Mouse (Mus musculus): Measurements from ENCODE around the gene Ankrd23. TPM values are rescaled to one million over a fixed set of nuclear protein-coding genes. Genes with fewer than 3 reads are reported as not detected.

Gene Ankrd23
- polyA plus RNA-seq, 1 experiment from 2014 or later: 19.0 TPM

Small RNA genes lying within 50 kb of the gene (microRNA-seq; reads per million reads assigned to microRNA genes)
- gene Gm47280: not detected

Other genes with a start within 250 kb of the Ankrd23 start
- gene Arid5a, start 229.2 kb downstream of the Ankrd23 start, polyA plus RNA-seq (2015; fragmentation: Nextera tagmentation; extraction: Ambion mirVana): 2.3 and 2.4 TPM in 2 replicates
- gene Kansl3, start 167.7 kb downstream of the Ankrd23 start, polyA plus RNA-seq (2015; fragmentation: Nextera tagmentation; extraction: Ambion mirVana): 40.6 and 41.9 TPM in 2 replicates
- gene Fer1l5, start 164.6 kb downstream of the Ankrd23 start, polyA plus RNA-seq (2015; fragmentation: Nextera tagmentation; extraction: Ambion mirVana): 1.9 and 2.5 TPM in 2 replicates
- gene Lman2l, start 91.6 kb downstream of the Ankrd23 start, polyA plus RNA-seq (2015; fragmentation: Nextera tagmentation; extraction: Ambion mirVana): 66.8 and 72.1 TPM in 2 replicates
- 8.8 and 10.0 TPM in 2 replicates for gene Cnnm4, start 65.3 kb downstream of the Ankrd23 start, polyA plus RNA-seq (2015; fragmentation: Nextera tagmentation; extraction: Ambion mirVana)
- gene Cnnm3, start 25.0 kb downstream of the Ankrd23 start, polyA plus RNA-seq (2015; fragmentation: Nextera tagmentation; extraction: Ambion mirVana): 4.2 and 4.8 TPM in 2 replicates
- gene Gm42417, start 2.5 kb upstream of the Ankrd23 start, polyA plus RNA-seq (2015; fragmentation: Nextera tagmentation; extraction: Ambion mirVana): not detected in 2 replicates
- gene Ankrd39, start 10.6 kb upstream of the Ankrd23 start, polyA plus RNA-seq (2015; fragmentation: Nextera tagmentation; extraction: Ambion mirVana): 22.1 and 22.3 TPM in 2 replicates
- gene Sema4c, start 21.5 kb upstream of the Ankrd23 start, polyA plus RNA-seq (2015; fragmentation: Nextera tagmentation; extraction: Ambion mirVana): 33.4 and 35.4 TPM in 2 replicates
- gene Fam178b, start 146.3 kb upstream of the Ankrd23 start, polyA plus RNA-seq (2015; fragmentation: Nextera tagmentation; extraction: Ambion mirVana): not detected in 2 replicates
- gene Cox5b, start 154.6 kb upstream of the Ankrd23 start, polyA plus RNA-seq (2015; fragmentation: Nextera tagmentation; extraction: Ambion mirVana): 576 and 579 TPM in 2 replicates
- gene 4933424G06Rik, start 173.3 kb upstream of the Ankrd23 start, polyA plus RNA-seq (2015; fragmentation: Nextera tagmentation; extraction: Ambion mirVana): 0.24 and 0.36 TPM in 2 replicates
- 97.5 and 102 TPM in 2 replicates for gene Actr1b, start 177.5 kb upstream of the Ankrd23 start, polyA plus RNA-seq (2015; fragmentation: Nextera tagmentation; extraction: Ambion mirVana)
- gene Zap70, start 224.9 kb upstream of the Ankrd23 start, polyA plus RNA-seq (2015; fragmentation: Nextera tagmentation; extraction: Ambion mirVana): 0.65 and 1.1 TPM in 2 replicates